Mouse (Mus musculus): ENCODE measurements around the gene Card6.

- no peak for TF ChIP-seq CTCF (IDR thresholded peaks at IDR 0.05; ENCODE audit: low read depth)
- TF ChIP-seq EP300 (IDR thresholded peaks at IDR 0.05; ENCODE audit: low read depth): no peak
Observed at GRCm38 (mm10) chr15:5127487-5127886, 19.1 kb upstream of the Card6 start.
